Mouse (Mus musculus) cerebellum, adult 2 months (tissue): ENCODE measurements at regions not wholly inside any gene's neighbourhood (a gene's known extent, or its start where the extent isn't known, plus 50 kb on each side); places are given as distances from the start of the nearest gene placed in this dataset.

Experiments
- CTCF ChIP-seq: fragments of 200-500 bp; IDR thresholded peaks from 2 replicates; pipeline ENCODE4 v1.5.1; 2011; ENCODE audit warnings: low read depth, mild to moderate bottlenecking, control low read depth, low read length, moderate library complexity, borderline replicate concordance; ENCODE audit not compliant: insufficient read depth
- POLR2A ChIP-seq: fragments of 200-500 bp; IDR thresholded peaks from 2 replicates; pipeline ENCODE4 v1.6.1; 2011; ENCODE audit warnings: low read length, control low read depth, borderline replicate concordance; ENCODE audit not compliant: insufficient read depth

GRCm38 (mm10) chr1:101127242-101127641 is 1354.7 kb downstream of the Cntnap5b start:
- TF ChIP-seq CTCF (no peak), POLR2A (no peak)
